Mouse (Mus musculus) CD8-positive naive resting alpha-beta T cell, adult 2 months (primary cell): ENCODE measurements around the gene Fam193b.

Source experiments
- DNase-seq, 2 experiments: peaks; one replicate each; pipeline ENCODE4 v3.0.0; 2022; ENCODE audit warnings: low read depth in 2 of 2, low spot score in 2 of 2

Fam193b gene

GRCm38 (mm10) chr13:55504390-55504789, 66.5 kb downstream of the Fam193b start:
- no peak for DNase-seq

GRCm38 (mm10) chr13:55502405-55502804, 68.5 kb downstream of the Fam193b start:
- no peak for DNase-seq

- DNase-seq, result no peak
Observed at GRCm38 (mm10) chr13:55500575-55500974, 70.3 kb downstream of the Fam193b start.

- no peak for DNase-seq
Observed at GRCm38 (mm10) chr13:55498906-55499305, 72.0 kb downstream of the Fam193b start.

- no peak for DNase-seq
Observed at GRCm38 (mm10) chr13:55496661-55497060, 74.3 kb downstream of the Fam193b start.

- DNase-seq, result no peak
Observed at GRCm38 (mm10) chr13:55495702-55496101, 75.2 kb downstream of the Fam193b start.

- no peak for DNase-seq
Observed at GRCm38 (mm10) chr13:55494883-55495621, 75.9 kb downstream of the Fam193b start.

- DNase-seq, result no peak
Observed at GRCm38 (mm10) chr13:55494257-55494656, 76.7 kb downstream of the Fam193b start.
